Mouse (Mus musculus) spleen, adult 2 months (tissue): Measurements from ENCODE around the gene Kynu.

Experiments used
- CTCF ChIP-seq: fragments of 200-500 bp; IDR thresholded peaks from 2 replicates; pipeline ENCODE4 v1.5.1; 2011; ENCODE audit warnings: mild to moderate bottlenecking, inconsistent platforms; ENCODE audit not compliant: insufficient read depth, insufficient read length, insufficient replicate concordance; ENCODE audit errors: extremely low read depth
- POLR2A ChIP-seq: fragments of 200-500 bp; IDR thresholded peaks from 2 replicates; pipeline ENCODE4 v1.6.1; 2011; ENCODE audit warnings: low read depth, low read length, inconsistent platforms

- TF ChIP-seq CTCF (no peak), POLR2A (no peak)
Observed at GRCm38 (mm10) chr2:43695635-43696034, 140.5 kb downstream of the Kynu start.
